Mouse (Mus musculus) fibroblast of lung, adult 2 months (primary cell): Measurements from ENCODE around the gene Rhox4d.
"Not testable (repeated sequence)": the region's sequence is repeated elsewhere in the genome, so short reads cannot be mapped to it uniquely, and the experiment has no call there.

Experiments used
- DNase-seq: peaks from one replicate; pipeline ENCODE4 v3.0.0-alpha.2; 2011; ENCODE audit warnings: low read depth

The Rhox4d gene

GRCm38 (mm10) chrX:37514059-37514458, at the start of gene Rhox4d:
Gene Rhox4d (plus strand): TSS chrX:37514359.
- DNase-seq, result not testable (repeated sequence)

- DNase-seq, result not testable (repeated sequence)
Measured at GRCm38 (mm10) chrX:37480037-37480436, 34.1 kb upstream of the Rhox4d start, which contains the start of gene Rhox4c. Gene Rhox4c (plus strand): TSS chrX:37480337.

- not testable (repeated sequence) for DNase-seq
Measured at GRCm38 (mm10) chrX:37530152-37530551, 16.0 kb downstream of the Rhox4d start, which contains the start of gene Rhox2e. Gene Rhox2e (plus strand): TSS chrX:37530452.

- DNase-seq, result not testable (repeated sequence)
Measured at GRCm38 (mm10) chrX:37541719-37542118, 27.6 kb downstream of the Rhox4d start, which contains the start of gene Rhox3e. Gene Rhox3e (plus strand): TSS chrX:37542019.

- DNase-seq, result not testable (repeated sequence)
Measured at GRCm38 (mm10) chrX:37557112-37557511, 43.0 kb downstream of the Rhox4d start, which contains the start of gene Rhox4e. Gene Rhox4e (plus strand): TSS chrX:37557412.
